Mouse (Mus musculus) brain, adult 2 months (tissue): ENCODE results near the gene Cfap77.

ENCODE experiments used
- DNase-seq: peaks from one replicate; pipeline ENCODE4 v3.0.0; 2011; ENCODE audit warnings: low read depth, low spot score

Cfap77 gene

GRCm38 (mm10) chr2:28997161-28997834, 57.6 kb downstream of the Cfap77 start:
- no peak for DNase-seq

- no peak for DNase-seq
Measured at GRCm38 (mm10) chr2:28995436-28995835, 59.4 kb downstream of the Cfap77 start.

DNA sequence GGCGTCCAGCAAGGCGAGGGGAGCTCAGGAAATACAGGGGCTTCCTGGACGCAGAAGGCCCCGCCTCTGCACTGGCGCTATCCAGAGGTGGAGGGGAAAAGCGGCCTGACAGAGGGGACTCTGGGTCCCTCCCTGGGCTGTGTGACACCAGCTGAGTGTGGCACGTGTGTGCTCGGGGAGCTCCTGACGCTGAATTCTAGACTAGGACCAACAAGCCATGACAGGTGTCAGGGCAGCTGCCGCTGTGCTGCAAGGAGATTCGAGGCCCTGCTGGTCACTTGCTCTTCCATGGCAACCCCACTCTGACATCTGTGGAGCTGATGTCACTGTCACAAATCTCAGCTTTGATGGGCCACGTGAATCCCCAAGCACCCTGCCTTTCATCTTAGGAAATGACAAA, 60.9 kb downstream of the Cfap77 start:
- DNase-seq = no peak

DNA sequence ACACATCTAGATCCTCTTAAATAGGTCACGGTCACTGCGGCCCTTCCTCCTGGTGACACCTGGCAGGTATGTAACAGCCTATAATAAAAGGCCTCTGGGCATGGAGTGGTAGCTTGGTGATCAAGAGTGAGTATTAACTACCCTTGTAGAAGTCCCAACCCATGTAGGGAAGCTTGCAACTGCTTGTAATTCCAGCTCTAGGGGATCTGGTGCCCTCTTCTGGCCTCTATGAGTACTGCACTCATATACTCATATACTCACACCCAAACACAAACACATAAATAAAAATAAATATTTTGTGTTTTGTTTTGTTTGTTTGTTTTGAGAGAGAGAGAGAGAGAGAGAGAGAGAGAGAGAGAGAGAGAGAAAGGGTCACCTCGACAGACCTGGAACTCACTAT, 66.1 kb downstream of the Cfap77 start:
- no peak for DNase-seq

DNA sequence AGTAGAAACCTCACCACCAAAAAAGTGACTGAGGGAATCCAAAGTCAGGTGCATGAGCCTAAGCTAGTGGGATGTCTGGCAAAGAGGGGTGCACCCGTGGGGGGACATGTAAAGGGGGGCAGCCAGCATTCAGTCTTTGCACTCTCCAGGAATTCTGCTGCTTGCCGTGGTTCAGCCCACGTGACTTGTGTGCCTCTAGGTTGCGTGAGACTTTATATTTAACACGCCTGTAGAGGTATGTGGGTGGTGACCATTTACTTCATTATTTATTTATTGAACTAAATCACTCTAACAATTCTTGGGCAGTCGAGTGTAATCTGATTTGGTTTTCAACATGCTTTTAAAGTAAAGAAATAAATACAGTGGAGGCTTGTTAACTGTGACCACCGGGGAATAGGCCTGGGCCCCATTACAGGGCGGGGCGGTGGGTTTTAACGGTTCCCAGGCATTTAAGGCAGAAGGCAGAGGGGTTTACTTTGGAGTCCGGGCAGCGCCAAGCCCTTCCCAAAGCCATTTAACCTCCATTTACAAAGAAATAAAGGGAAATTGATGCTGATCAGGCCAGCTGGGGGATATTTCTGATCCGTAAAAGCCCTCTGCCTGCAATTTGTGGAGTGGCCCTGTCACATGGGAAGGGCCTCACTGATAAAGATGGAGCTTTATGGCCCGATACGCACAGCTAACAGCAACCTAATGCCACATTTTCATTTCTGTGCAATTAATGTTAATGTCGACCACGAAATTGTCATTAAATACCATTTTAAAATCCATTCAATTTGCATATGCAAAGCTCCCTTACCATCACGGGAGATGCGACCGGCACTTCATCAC, 74.6 kb downstream of the Cfap77 start:
- no peak for DNase-seq

- no peak for DNase-seq
Measured at GRCm38 (mm10) chr2:28978461-28978860, 76.4 kb downstream of the Cfap77 start.

DNA sequence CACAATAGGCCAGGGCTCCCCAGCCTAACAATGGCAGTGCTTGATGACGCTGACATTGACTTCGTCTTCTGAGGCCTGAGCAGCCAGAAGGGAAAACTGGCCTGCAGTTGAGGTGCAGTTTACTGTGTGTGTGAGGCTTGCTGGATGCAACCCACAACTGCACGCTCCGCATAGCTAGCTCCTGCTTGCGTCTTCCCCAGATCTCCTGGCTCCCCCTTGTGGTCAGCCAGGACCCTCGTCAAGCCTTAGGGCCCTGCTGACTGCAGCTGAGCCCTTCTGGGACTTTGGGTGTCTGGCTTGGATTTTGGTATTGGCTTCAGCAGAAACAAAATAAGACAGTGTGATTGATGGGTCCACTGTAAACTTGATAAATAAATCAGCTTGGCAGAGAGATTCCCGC, 78.2 kb downstream of the Cfap77 start:
- DNase-seq = peak; percentile 88

DNA sequence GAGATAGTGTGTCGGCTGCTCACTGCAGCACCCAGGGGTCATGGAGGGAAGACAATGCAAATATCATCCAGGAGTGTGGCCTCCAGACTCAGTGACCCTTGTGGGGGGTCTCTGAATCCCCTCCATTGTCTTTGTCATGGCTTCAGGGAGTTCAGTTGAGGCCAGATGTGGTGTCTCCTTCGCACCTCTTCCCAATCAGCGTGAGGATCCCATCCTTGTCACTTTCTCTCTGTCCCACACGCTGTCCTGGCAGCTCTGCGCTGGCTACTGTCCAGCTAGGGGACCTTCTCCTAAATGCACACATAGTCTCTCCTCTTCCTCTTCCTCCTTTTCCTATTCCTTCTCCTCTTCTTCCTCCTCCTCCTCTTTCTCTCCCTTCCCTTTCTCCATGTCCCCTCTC, 79.3 kb downstream of the Cfap77 start:
- DNase-seq = no peak

DNA sequence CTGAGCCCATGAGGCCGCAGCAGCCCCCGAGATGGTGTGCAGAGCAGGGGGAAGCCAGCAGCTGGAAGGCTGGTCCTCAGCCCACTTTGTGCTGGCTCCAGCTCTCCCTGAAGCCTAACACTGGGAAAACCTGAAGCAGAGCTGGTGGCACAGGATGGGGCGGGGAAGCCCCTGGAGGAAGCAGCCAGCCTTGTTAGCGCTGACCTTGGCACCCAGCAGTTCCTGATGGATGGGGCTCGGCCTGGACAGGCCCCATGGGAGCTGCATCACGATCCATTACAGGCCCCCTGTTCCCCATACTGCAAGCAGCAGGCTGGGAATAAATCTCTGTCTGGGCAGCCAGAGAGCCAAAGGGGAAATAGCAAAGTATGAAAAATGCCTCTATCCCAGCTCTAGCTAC, 80.3 kb downstream of the Cfap77 start:
- DNase-seq = no peak

GRCm38 (mm10) chr2:28973832-28974450, 80.9 kb downstream of the Cfap77 start:
- DNase-seq = peak; percentile 56

DNA sequence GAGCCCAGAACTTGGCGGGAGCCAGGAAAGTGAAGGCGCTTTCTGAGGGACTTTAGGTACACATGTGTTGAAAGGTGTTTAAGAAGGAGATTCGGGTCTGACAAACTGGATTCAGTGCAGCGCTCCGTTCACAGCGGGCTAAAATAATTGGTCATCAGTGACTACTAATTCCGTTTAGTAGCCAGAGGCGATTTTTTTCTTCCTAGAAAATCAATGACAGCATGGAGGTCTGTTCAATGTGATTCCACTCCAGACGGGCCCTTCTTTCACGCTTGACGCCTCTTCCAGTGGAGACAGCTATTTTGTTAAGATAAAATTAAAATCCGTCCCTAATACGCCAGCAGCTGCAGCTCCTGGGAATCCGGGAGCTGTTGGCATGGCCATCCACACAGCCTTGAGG, 84.4 kb downstream of the Cfap77 start:
- no peak for DNase-seq

- DNase-seq = no peak
Measured at GRCm38 (mm10) chr2:28968278-28968677, 86.6 kb downstream of the Cfap77 start.

GRCm38 (mm10) chr2:28966151-28966795, 88.6 kb downstream of the Cfap77 start:
- no peak for DNase-seq

GRCm38 (mm10) chr2:28963565-28963964, 91.3 kb downstream of the Cfap77 start:
- no peak for DNase-seq

DNA sequence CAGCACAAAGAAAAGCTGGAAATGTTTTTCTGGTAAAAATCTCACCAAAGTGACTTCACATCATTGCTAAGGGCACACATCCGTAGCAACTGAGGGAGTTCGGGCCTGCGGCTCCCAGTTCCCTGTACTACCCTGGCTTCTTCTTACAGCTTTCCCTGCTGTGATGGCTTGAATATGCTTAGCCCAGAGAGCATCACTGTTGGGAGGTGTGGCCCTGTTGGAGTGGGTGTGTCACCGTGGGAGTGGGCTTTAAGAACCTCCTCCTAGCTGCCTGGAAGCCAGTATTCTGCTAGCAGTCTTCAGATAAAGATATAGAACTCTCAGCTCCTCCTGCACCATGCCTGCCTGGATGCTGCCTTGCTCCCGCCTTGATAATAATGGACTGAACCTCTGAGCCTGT, 93.2 kb downstream of the Cfap77 start:
- DNase-seq = no peak

DNA sequence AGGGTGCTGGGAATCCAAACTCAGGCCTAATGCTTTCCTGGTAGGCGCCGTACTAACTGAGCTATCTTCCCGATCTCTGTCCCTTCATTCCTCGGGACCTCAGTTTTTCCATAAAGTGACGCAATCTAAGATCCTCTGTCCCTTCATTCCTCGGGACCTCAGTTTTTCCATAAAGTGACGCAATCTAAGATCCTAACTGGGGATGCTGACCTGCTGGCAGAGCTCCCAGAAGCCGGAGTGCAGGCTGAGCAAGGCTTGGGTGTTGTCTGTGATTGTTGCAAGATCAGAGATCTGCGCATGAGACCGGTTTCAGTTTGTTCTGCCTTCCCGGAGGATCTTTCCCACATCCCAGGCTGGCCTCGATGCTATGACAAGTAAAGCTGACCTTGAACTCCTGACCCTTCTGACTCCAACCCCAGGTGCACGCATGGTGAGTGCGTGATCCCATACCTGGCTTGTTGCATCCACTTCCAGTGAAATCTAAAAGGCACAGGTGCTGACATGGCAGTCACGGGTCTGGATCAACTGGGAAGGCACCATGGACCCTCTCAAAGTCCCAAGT, 93.8 kb downstream of the Cfap77 start:
- DNase-seq = no peak

DNA sequence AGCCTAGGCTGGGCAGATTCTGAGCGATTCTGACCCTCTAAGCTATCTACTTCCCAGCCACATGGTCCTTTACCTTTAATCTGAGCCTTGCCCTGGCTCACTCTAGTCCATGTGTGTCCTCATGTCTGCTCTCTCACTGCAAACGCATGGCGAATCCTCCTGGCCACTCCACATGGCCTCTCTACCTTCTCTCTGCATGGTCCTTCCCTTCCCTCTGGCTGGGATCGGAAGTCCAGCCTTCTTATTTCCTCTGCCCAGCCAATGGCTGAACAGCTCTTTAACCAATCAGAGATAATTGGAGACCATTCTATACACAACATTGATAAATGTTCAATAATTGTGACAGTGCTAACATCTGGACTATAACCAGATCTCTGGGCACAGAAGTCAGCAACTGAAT, 98.0 kb downstream of the Cfap77 start:
- DNase-seq = no peak

DNA sequence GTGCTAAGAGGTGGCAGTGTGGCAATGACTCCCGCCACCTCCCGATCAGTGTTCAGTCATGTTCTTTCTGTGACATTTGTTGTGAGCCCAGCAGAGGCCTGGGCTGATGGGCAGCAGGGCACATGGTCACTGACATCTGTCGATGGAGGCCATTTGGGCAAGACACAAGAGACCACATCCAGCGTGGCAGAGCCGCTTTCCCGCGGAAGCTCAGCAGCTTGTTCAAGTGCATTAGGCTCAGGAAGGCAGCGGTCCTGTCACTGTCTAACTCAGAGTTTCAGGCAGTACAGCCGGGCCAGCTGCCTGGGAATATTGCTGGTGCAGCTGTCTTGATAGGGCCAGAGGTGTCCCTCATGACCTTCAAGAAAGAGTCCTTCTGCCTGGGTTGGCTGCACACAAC, 100.3 kb downstream of the Cfap77 start:
- no peak for DNase-seq

DNA sequence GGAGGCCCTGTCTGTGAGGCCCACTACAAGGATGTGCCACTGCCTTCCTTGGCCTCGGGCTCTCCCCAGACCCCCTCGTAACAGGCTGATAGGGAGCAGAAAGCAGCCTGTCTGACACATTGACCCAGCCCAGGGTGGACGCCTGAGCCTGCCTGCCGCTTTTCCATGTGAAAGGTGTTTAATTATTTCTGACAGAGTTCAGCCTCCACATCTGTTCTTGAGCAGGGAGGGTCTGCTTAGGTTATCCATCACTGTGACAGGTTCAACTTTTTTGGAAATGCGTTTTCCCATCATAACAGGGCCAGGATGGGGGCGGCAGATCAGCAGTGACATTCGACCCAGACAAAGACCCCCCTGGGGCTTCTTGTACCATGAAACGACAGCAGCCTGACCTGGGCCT, 101.9 kb downstream of the Cfap77 start:
- no peak for DNase-seq

DNA sequence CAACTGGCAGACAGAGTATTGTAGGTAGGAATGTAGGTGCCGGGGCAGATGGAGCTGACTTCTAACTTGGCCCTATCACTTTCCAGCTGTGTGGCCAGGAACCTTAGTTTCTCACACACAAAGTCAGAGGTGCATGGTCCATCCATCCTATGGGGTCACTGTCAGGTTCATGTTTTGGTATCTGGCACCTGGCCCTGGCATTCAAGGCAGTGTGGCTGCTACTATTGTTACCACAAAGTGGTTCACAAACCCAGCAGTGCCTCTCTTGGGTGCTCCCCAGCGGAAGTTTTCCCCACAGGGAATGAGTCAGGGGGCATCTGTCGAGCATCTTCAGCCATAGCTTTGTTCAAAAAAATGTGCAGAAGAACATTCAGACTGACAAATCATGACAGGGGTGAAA, 108.6 kb downstream of the Cfap77 start:
- DNase-seq = no peak

DNA sequence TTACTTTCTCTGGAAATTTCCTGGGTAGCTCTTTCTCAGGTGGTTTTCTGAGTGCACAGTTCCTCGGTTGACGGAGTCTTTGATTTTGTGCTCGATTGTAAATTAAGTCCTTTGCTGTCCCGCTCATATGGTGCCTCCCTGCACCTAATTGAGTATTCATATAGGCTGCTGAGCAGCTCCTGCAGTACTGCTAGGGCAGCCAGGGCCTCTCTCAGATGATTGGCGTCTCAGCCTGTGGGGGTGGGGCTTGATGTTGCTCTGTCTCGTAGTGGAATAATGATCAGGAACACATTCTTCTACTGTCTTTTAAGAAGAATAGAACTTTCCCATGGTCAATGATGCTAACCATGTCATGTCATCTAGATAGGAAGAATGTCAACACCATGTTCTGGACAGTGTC, 109.5 kb downstream of the Cfap77 start:
- DNase-seq = no peak
